In the genomic region with DNA sequence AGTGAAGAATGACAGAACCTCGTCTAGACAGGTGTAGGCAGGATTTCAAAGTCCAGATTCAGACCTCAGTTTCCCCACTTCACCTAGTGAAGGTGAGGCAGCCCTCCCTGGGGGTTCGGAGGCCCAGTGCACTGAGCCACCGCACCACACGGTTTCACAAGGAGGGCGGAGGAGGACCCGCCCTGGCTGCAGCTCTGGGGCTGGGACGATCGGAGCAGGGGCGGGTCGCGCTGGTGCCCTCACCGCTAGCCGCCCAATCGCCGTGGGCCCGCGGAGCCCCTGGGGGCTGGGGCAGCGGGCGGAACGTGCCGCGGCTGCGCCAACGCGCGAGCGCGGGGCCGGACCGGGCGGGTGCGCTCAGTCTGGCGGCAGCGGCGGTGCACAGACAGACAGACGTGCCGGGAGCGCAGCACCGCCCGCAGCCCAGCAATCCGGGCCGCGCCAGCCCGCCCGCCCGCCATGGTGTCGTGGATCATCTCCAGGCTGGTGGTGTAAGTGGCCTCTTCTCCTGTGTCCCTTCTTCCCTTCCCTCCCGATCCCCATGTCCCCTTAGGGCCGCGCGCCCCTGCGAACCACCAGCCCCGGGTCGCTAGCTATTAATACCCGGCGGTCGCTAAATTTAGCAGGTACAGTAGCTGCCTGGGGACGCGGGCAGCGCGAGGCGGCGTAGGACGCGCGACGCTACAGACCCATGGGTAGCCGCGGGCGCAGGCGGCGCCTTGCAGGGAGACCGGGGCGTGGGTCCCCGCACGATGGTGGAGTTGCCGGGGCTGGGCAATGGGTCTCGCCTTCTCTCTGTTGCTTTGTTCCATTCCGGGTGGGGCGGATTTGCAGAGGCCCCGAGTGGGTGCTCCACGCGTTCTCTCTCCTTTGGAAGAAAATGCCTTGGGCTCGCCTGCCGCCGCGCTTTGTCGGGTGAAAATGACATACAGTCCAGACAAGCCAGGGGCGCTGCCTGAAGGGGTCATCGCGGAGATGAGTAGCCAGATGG, we compare ENCODE assay signal across 8 mouse cellular contexts. TPM values are rescaled to one million over a fixed set of nuclear protein-coding genes. Genes with fewer than 3 reads are reported as not detected.
DNase-seq lines count a peak whose midpoint lies in the region; ATAC-seq and TF ChIP-seq lines count a peak whose summit lies in the region.

A gene (plus strand): TSS at position 51 of the 991 bp plus-strand sequence.

- WGBS in heart, embryonic 12.5 days: under 1% methylated on average over 88 of the region's 91 CpGs
- WGBS in liver, embryonic 15.5 days (ENCODE audit: insufficient replicate concordance): under 1% methylated on average over 88 of the region's 91 CpGs

- no peak within 1 kb of the TSS for H3K27ac ChIP-seq in ES-Bruce4 (ENCODE audit: insufficient read depth, low read length)
- H3K27ac ChIP-seq in bone marrow macrophage, adult 2 months (ENCODE audit: insufficient read depth, low read depth, low read length): no peak within 1 kb of the TSS
- H3K27ac ChIP-seq in embryonic fibroblast, embryonic 13.5 days (ENCODE audit: insufficient read depth, low read length): no peak within 1 kb of the TSS
- peak within 1 kb of the TSS; percentile 83 for H3K27ac ChIP-seq in heart, embryonic 12.5 days (ENCODE audit: poor library complexity, severe bottlenecking)
- no peak within 1 kb of the TSS for H3K27ac ChIP-seq in liver, embryonic 15.5 days (replicated peaks)

- no peaks in the 10 kb centered on the region for H3K9me3 ChIP-seq in ES-Bruce4 (replicated peaks; ENCODE audit: control insufficient read depth, insufficient read depth, low read length, poor library complexity, severe bottlenecking)
- 0 out of 2 replicates have a peak, but pooled peaks cover 3% of the 10 kb centered on the region for H3K9me3 ChIP-seq in heart, embryonic 12.5 days (replicated peaks)
- no peaks in the 10 kb centered on the region for H3K9me3 ChIP-seq in liver, embryonic 15.5 days (replicated peaks)

- H3K4me3 ChIP-seq in ES-Bruce4 (ENCODE audit: low read depth, low read length): peak within 1 kb of the TSS; percentile 84
- peak within 1 kb of the TSS; percentile 24 for H3K4me3 ChIP-seq in bone marrow macrophage, adult 2 months (ENCODE audit: insufficient read depth, low read length)
- H3K4me3 ChIP-seq in embryonic fibroblast, embryonic 13.5 days (ENCODE audit: insufficient read depth, low read length): peak within 1 kb of the TSS; percentile 77
- H3K4me3 ChIP-seq in heart, embryonic 12.5 days: peak within 1 kb of the TSS; percentile 73
- H3K4me3 ChIP-seq in liver, embryonic 15.5 days (replicated peaks): peak within 1 kb of the TSS; percentile 56

- TF ChIP-seq CTCF in ES-Bruce4 (IDR thresholded peaks at IDR 0.05; ENCODE audit: low read depth, low read length): no peak
- TF ChIP-seq CTCF in bone marrow macrophage, adult 2 months (IDR thresholded peaks at IDR 0.05; ENCODE audit: low read depth, low read length): no peak
- TF ChIP-seq CTCF in embryonic fibroblast, embryonic 13.5 days (IDR thresholded peaks at IDR 0.05; ENCODE audit: borderline replicate concordance, insufficient read depth, low read length): no peak

- no peak for TF ChIP-seq EP300 in ES-Bruce4 (IDR thresholded peaks at IDR 0.05; ENCODE audit: insufficient read depth, low read depth, low read length)

- H3K27me3 ChIP-seq in ES-Bruce4 (ENCODE audit: control insufficient read depth, insufficient read depth, low read length, poor library complexity, severe bottlenecking): peaks cover 5% of the 10 kb centered on the region; the same call in 1 of the 2 replicates
- H3K27me3 ChIP-seq in heart, embryonic 12.5 days (replicated peaks): peaks cover 9% of the 10 kb centered on the region
- peaks cover 64% of the 10 kb centered on the region for H3K27me3 ChIP-seq in liver, embryonic 15.5 days

- H3K36me3 ChIP-seq in ES-Bruce4 (ENCODE audit: control insufficient read depth, insufficient read depth, low read length, poor library complexity, severe bottlenecking): no peaks in the 10 kb centered on the region
- peaks cover 10% of the 10 kb centered on the region; the same call in 1 of the 2 replicates for H3K36me3 ChIP-seq in heart, embryonic 12.5 days
- H3K36me3 ChIP-seq in liver, embryonic 15.5 days (replicated peaks): no peaks in the 10 kb centered on the region

- peak; percentile 88 for ATAC-seq in heart, embryonic 12.5 days (ENCODE audit: insufficient number of reproducible peaks, low FRiP score)
- peak; percentile 87 for ATAC-seq in liver, embryonic 15.5 days (ENCODE audit: insufficient read depth)

- H3K4me1 ChIP-seq in ES-Bruce4 (ENCODE audit: control insufficient read depth, insufficient read depth, low read length): peaks cover 4% of the 10 kb centered on the region
- H3K4me1 ChIP-seq in bone marrow macrophage, adult 2 months (ENCODE audit: control insufficient read depth, insufficient read depth, low read length): no peaks in the 10 kb centered on the region
- H3K4me1 ChIP-seq in embryonic fibroblast, embryonic 13.5 days (ENCODE audit: control insufficient read depth, insufficient read depth, low read length): peaks cover 4% of the 10 kb centered on the region; the same call in 1 of the 2 replicates
- peaks cover 10% of the 10 kb centered on the region for H3K4me1 ChIP-seq in heart, embryonic 12.5 days (replicated peaks)
- peaks cover 13% of the 10 kb centered on the region; the same call in 1 of the 2 replicates for H3K4me1 ChIP-seq in liver, embryonic 15.5 days (replicated peaks)

- peak within 1 kb of the TSS; percentile 78 for H3K9ac ChIP-seq in ES-Bruce4 (ENCODE audit: low read depth, poor library complexity, severe bottlenecking)
- H3K9ac ChIP-seq in heart, embryonic 12.5 days: peak within 1 kb of the TSS; percentile 75
- H3K9ac ChIP-seq in liver, embryonic 15.5 days: peak within 1 kb of the TSS; percentile 32; the same call in 1 of the 2 replicates

- H3K4me2 ChIP-seq in heart, embryonic 12.5 days: peak within 1 kb of the TSS; percentile 82
- peak within 1 kb of the TSS; percentile 75 for H3K4me2 ChIP-seq in liver, embryonic 15.5 days

- peak; percentile 5 to 49 for DNase-seq in kidney, postnatal 25 days
- peak; percentile 31 for DNase-seq in ovary, postnatal 14 days (ENCODE audit: low spot score)
- DNase-seq in urinary bladder, postnatal 25 days (ENCODE audit: low spot score): peak; percentile 19

- TF ChIP-seq POLR2A in ES-Bruce4 (IDR thresholded peaks at IDR 0.05; ENCODE audit: insufficient read depth, low read length): no peak
- no peak for TF ChIP-seq POLR2A in bone marrow macrophage, adult 2 months (IDR thresholded peaks at IDR 0.05; ENCODE audit: borderline replicate concordance, low read depth, low read length)
- TF ChIP-seq POLR2A in embryonic fibroblast, embryonic 13.5 days (IDR thresholded peaks at IDR 0.05; ENCODE audit: low read depth, low read length): no peak

RNA-seq across cellular contexts. Expression of the gene that starts here (rescaled TPM):
- polyA plus RNA-seq in ES-Bruce4 (2011; ENCODE audit: insufficient read depth, insufficient read length, low read depth, missing spikeins): 2.9 and 3.3 TPM in 2 replicates
- polyA plus RNA-seq in bone marrow macrophage, adult 2 months (2012; ENCODE audit: insufficient read depth, insufficient read length, missing spikeins): not detected in 2 replicates
- 2.2 and 4.5 TPM in 2 replicates for polyA plus RNA-seq in embryonic fibroblast, embryonic 13.5 days (2011; ENCODE audit: insufficient read length, low read depth, missing spikeins)
- 22.3 and 22.9 TPM in 2 replicates for polyA plus RNA-seq in heart, embryonic 12.5 days (2016; fragmentation: Nextera tagmentation; extraction: Ambion mirVana)
- 3.2 and 3.3 TPM in 2 replicates for polyA plus RNA-seq in liver, embryonic 15.5 days (2015; fragmentation: Nextera tagmentation; extraction: Ambion mirVana)

Comparison
In these comparisons a context has a peak if more than half of its experiments do, and no peak if none do; other contexts are left out.
1. H3K4me3 ChIP-seq: peak in every context shown above with its lines; median percentile 84 in ES-Bruce4; 77 in embryonic fibroblast, embryonic 13.5 days; 73 in heart, embryonic 12.5 days; 56 in liver, embryonic 15.5 days; 24 in bone marrow macrophage, adult 2 months.